Mouse (Mus musculus) yolk sac, embryonic 10.5 days (tissue): ENCODE measurements at regions not wholly inside any gene's neighbourhood (a gene's known extent, or its start where the extent isn't known, plus 50 kb on each side); places are given as distances from the start of the nearest gene placed in this dataset.
A peak's percentile ranks its signal among the peaks of the same experiment; 100 is the strongest.
"Not testable (repeated sequence)": the region's sequence is repeated elsewhere in the genome, so short reads cannot be mapped to it uniquely, and the experiment has no call there.

Experiments
- DNase-seq: peaks from one replicate; pipeline ENCODE4 v3.0.0-alpha.2; 2017; ENCODE audit warnings: low spot score

GRCm38 (mm10) chr7:64032921-64033354, 94.2 kb upstream of the Klf13 start:
- DNase-seq, result peak; percentile 31

GRCm38 (mm10) chr7:64030650-64031049, 91.9 kb upstream of the Klf13 start:
- no peak for DNase-seq

GRCm38 (mm10) chr7:64027100-64027499, 88.4 kb upstream of the Klf13 start:
- DNase-seq, result no peak

GRCm38 (mm10) chr7:64025155-64025554, 86.4 kb upstream of the Klf13 start:
- DNase-seq, result no peak

- no peak for DNase-seq
These were observed 85.5 kb upstream of the Klf13 start for GRCm38 (mm10) chr7:64024253-64024652.

GRCm38 (mm10) chr7:64022711-64023468, 84.2 kb upstream of the Klf13 start:
- no peak for DNase-seq

- DNase-seq, result no peak
These were observed 82.8 kb upstream of the Klf13 start for GRCm38 (mm10) chr7:64021241-64022108.

GRCm38 (mm10) chr7:64018107-64018506, 79.4 kb upstream of the Klf13 start:
- no peak for DNase-seq

GRCm38 (mm10) chr7:64016874-64017273, 78.2 kb upstream of the Klf13 start:
- DNase-seq, result no peak

- not testable (repeated sequence) for DNase-seq
These were observed 76.4 kb upstream of the Klf13 start for GRCm38 (mm10) chr7:64015136-64015535.

- no peak for DNase-seq
These were observed 75.5 kb upstream of the Klf13 start for GRCm38 (mm10) chr7:64014227-64014626.

GRCm38 (mm10) chr7:64013023-64013547, 74.4 kb upstream of the Klf13 start:
- DNase-seq, result no peak

GRCm38 (mm10) chr7:64012268-64012601, 73.5 kb upstream of the Klf13 start:
- DNase-seq, result no peak

- DNase-seq, result peak; percentile 58
These were observed 73.0 kb upstream of the Klf13 start for GRCm38 (mm10) chr7:64011563-64012267.

- no peak for DNase-seq
These were observed 71.9 kb upstream of the Klf13 start for GRCm38 (mm10) chr7:64010640-64011039.

GRCm38 (mm10) chr7:64007766-64008165, 69.1 kb upstream of the Klf13 start:
- no peak for DNase-seq

GRCm38 (mm10) chr7:64006935-64007334, 68.2 kb upstream of the Klf13 start:
- DNase-seq, result no peak

- no peak for DNase-seq
These were observed 67.0 kb upstream of the Klf13 start for GRCm38 (mm10) chr7:64005765-64006164.

- no peak for DNase-seq
These were observed 65.2 kb upstream of the Klf13 start for GRCm38 (mm10) chr7:64003904-64004303.

GRCm38 (mm10) chr7:64001611-64002111, 62.9 kb upstream of the Klf13 start:
- DNase-seq, result no peak

- DNase-seq, result no peak
These were observed 60.6 kb upstream of the Klf13 start for GRCm38 (mm10) chr7:63998995-63999960.
